In genomic region chr4:117181863-117182758, GRCm38 (mm10) we compare ENCODE assay signal across 8 mouse cellular contexts. TPM values are rescaled to one million over a fixed set of nuclear protein-coding genes. Genes with fewer than 3 reads are reported as not detected.
A peak's percentile ranks its signal among the peaks of the same experiment; 100 is the strongest.
DNase-seq lines count a peak whose midpoint lies in the region; ATAC-seq and TF ChIP-seq lines count a peak whose summit lies in the region.

TSS of gene Kif2c (minus strand) at chr4:117182639.

- DNase-seq in brain, embryonic 14.5 days (ENCODE audit: low read depth) = peak; percentile 97
- peak; percentile 94 for DNase-seq in kidney, postnatal 10 days
- DNase-seq in natural killer cell, adult 2 months (ENCODE audit: low spot score in 2 of 2) = peak; percentile 88 to 90

- H3K4me3 ChIP-seq in C2C12 (ENCODE audit: insufficient read depth, poor library complexity, severe bottlenecking) = peak within 1 kb of the TSS; percentile 56
- H3K4me3 ChIP-seq in erythroblast, embryonic 14.5 days (replicated peaks) = peak within 1 kb of the TSS; percentile 64
- peak within 1 kb of the TSS; percentile 66 for H3K4me3 ChIP-seq in heart, embryonic 13.5 days
- H3K4me3 ChIP-seq in liver, embryonic 12.5 days = peak within 1 kb of the TSS; percentile 91
- peak within 1 kb of the TSS; percentile 74 for H3K4me3 ChIP-seq in stomach, embryonic 15.5 days (replicated peaks)

- H3K27ac ChIP-seq in heart, embryonic 13.5 days (replicated peaks) = peak within 1 kb of the TSS; percentile 53
- peak within 1 kb of the TSS; percentile 87 for H3K27ac ChIP-seq in liver, embryonic 12.5 days
- H3K27ac ChIP-seq in stomach, embryonic 15.5 days = peak within 1 kb of the TSS; percentile 73

- no peaks in the 10 kb centered on the region for H3K9me3 ChIP-seq in erythroblast, embryonic 14.5 days (ENCODE audit: control insufficient read depth, low read length)
- H3K9me3 ChIP-seq in heart, embryonic 13.5 days = no peaks in the 10 kb centered on the region
- no peaks in the 10 kb centered on the region for H3K9me3 ChIP-seq in liver, embryonic 12.5 days (replicated peaks)
- no peaks in the 10 kb centered on the region for H3K9me3 ChIP-seq in stomach, embryonic 15.5 days

- H3K9ac ChIP-seq in heart, embryonic 13.5 days = peak within 1 kb of the TSS; percentile 81
- H3K9ac ChIP-seq in liver, embryonic 12.5 days = peak within 1 kb of the TSS; percentile 83
- H3K9ac ChIP-seq in stomach, embryonic 15.5 days = peak within 1 kb of the TSS; percentile 37; the same call in 1 of the 2 replicates

- peaks cover 29% of the 10 kb centered on the region for H3K4me1 ChIP-seq in erythroblast, embryonic 14.5 days (ENCODE audit: control insufficient read depth)
- H3K4me1 ChIP-seq in heart, embryonic 13.5 days = peaks cover 11% of the 10 kb centered on the region
- peaks cover 23% of the 10 kb centered on the region for H3K4me1 ChIP-seq in liver, embryonic 12.5 days
- peaks cover 8% of the 10 kb centered on the region; the same call in 1 of the 2 replicates for H3K4me1 ChIP-seq in stomach, embryonic 15.5 days

- WGBS in heart, embryonic 13.5 days = 1% methylated on average over 42 of the region's 42 CpGs
- 1% methylated on average over 42 of the region's 42 CpGs for WGBS in liver, embryonic 12.5 days (ENCODE audit: insufficient replicate concordance)
- WGBS in stomach, embryonic 15.5 days = under 1% methylated on average over 42 of the region's 42 CpGs

- peak; percentile 91 for ATAC-seq in heart, embryonic 13.5 days (ENCODE audit: extremely low read depth, insufficient number of reproducible peaks, low FRiP score, low TSS enrichment)
- ATAC-seq in liver, embryonic 12.5 days = peak; percentile 97
- ATAC-seq in stomach, embryonic 15.5 days (ENCODE audit: insufficient read depth, low FRiP score, low read depth) = peak; percentile 95

- H3K79me2 ChIP-seq in C2C12 (ENCODE audit: control insufficient read depth, insufficient read depth) = peaks cover 33% of the 10 kb centered on the region

- peaks cover 18% of the 10 kb centered on the region for H3K79me3 ChIP-seq in C2C12 (ENCODE audit: low read depth)

- no peaks in the 10 kb centered on the region for H3K27me3 ChIP-seq in C2C12 (ENCODE audit: control insufficient read depth, insufficient read depth, insufficient read length)
- peaks cover 5% of the 10 kb centered on the region for H3K27me3 ChIP-seq in erythroblast, embryonic 14.5 days (ENCODE audit: control insufficient read depth)
- H3K27me3 ChIP-seq in heart, embryonic 13.5 days (replicated peaks) = peaks cover 7% of the 10 kb centered on the region; the same call in 1 of the 2 replicates
- H3K27me3 ChIP-seq in liver, embryonic 12.5 days (replicated peaks) = peaks cover 5% of the 10 kb centered on the region
- H3K27me3 ChIP-seq in stomach, embryonic 15.5 days (replicated peaks) = no peaks in the 10 kb centered on the region

- peaks cover 30% of the 10 kb centered on the region for H3K36me3 ChIP-seq in C2C12 (ENCODE audit: control insufficient read depth, insufficient read depth)
- H3K36me3 ChIP-seq in erythroblast, embryonic 14.5 days (ENCODE audit: control insufficient read depth) = peaks cover 38% of the 10 kb centered on the region
- peaks cover 32% of the 10 kb centered on the region for H3K36me3 ChIP-seq in heart, embryonic 13.5 days
- H3K36me3 ChIP-seq in liver, embryonic 12.5 days = peaks cover 33% of the 10 kb centered on the region
- H3K36me3 ChIP-seq in stomach, embryonic 15.5 days = peaks cover 20% of the 10 kb centered on the region

- H3ac ChIP-seq in C2C12 (ENCODE audit: control insufficient read depth, insufficient read length, low read depth) = peak within 1 kb of the TSS; percentile 98

- TF ChIP-seq POLR2A in brain, embryonic 14.5 days (IDR thresholded peaks at IDR 0.05; ENCODE audit: borderline replicate concordance, extremely low read depth, insufficient read depth, insufficient read length, poor library complexity, severe bottlenecking) = peak; percentile 35; the same call in 1 of the 2 replicates

- no peak for TF ChIP-seq CTCF in C2C12 (IDR thresholded peaks at IDR 0.05; ENCODE audit: control insufficient read depth, insufficient read depth, insufficient read length)
- TF ChIP-seq CTCF in brain, embryonic 14.5 days (IDR thresholded peaks at IDR 0.05; ENCODE audit: borderline replicate concordance, extremely low read depth, insufficient read depth, insufficient read length) = no peak

- peak within 1 kb of the TSS; percentile 80 for H3K4me2 ChIP-seq in heart, embryonic 13.5 days
- peak within 1 kb of the TSS; percentile 76 for H3K4me2 ChIP-seq in liver, embryonic 12.5 days
- H3K4me2 ChIP-seq in stomach, embryonic 15.5 days = peak within 1 kb of the TSS; percentile 92

TF ChIP-seq in C2C12, 6 proteins besides CTCF, POLR2A, EP300 and RAD21:
- TF ChIP-seq MAX (IDR thresholded peaks at IDR 0.05) (peak; percentile 80), MYOD1 (IDR thresholded peaks at IDR 0.05; ENCODE audit: control insufficient read depth, insufficient read length, low read depth) (no peak), CEBPB (IDR thresholded peaks at IDR 0.05; ENCODE audit: low read depth) (no peak), USF1 (IDR thresholded peaks at IDR 0.05; ENCODE audit: low read depth) (peak; percentile 27)

RNA-seq across cellular contexts. Expression of gene Kif2c, which starts in this region (rescaled TPM):
- polyA plus RNA-seq in C2C12 (2012; fragmentation: generic; extraction: Trizol) = 49.2 TPM
- 14.5 and 23.7 TPM in 2 replicates for polyA plus RNA-seq in brain, embryonic 14.5 days (2012; rRNA removed)
- 1.6 and 2.0 TPM in 2 replicates for polyA plus RNA-seq in erythroblast, embryonic 14.5 days (2012)
- 42.0 and 44.2 TPM in 2 replicates for polyA plus RNA-seq in heart, embryonic 13.5 days (2015; fragmentation: Nextera tagmentation; extraction: Ambion mirVana)
- 45.7 and 47.7 TPM in 2 replicates for polyA plus RNA-seq in liver, embryonic 12.5 days (2016; fragmentation: Nextera tagmentation; extraction: Ambion mirVana)
- polyA plus RNA-seq in stomach, embryonic 15.5 days (2015; fragmentation: Nextera tagmentation; extraction: Ambion mirVana) = 40.4 and 47.7 TPM in 2 replicates

Comparison
In these comparisons a context has a peak if more than half of its experiments do, and no peak if none do; other contexts are left out.
1. Peak in every context shown above with its lines: DNase-seq, ATAC-seq, H3K4me3 ChIP-seq and H3K27ac ChIP-seq.